Mouse (Mus musculus) heart, postnatal 14 days (tissue): ENCODE results near the gene Car2. TPM values are rescaled to one million over a fixed set of nuclear protein-coding genes. Genes with fewer than 3 reads are reported as not detected.

Experiments
- DNase-seq, 2 experiments: peaks; one replicate each; pipeline ENCODE4 v3.0.0; 2021 to 2022
- intact Hi-C: fragments of 180-260 bp; cut with DNase I; formaldehyde crosslinking; loops from one replicate; pipeline ENCODE4 v1.15.1; 2025
- long read RNA-seq, 2 experiments: library from polyadenylated mRNA; stranded (forward); transcript quantifications; one replicate each; pipeline ENCODE4 v2.0.0; 2021
- total RNA-seq, 2 experiments: library from RNA; stranded (reverse); gene quantifications; 2 replicates each; pipeline ENCODE4 v1.2.3; 2021

The Car2 gene
- total RNA-seq = 1 to 10 TPM; 8.0 TPM
- long read RNA-seq, experiment 1, transcript Car2-201 (7 exons, 1,788 nt) = major isoform, 13 of 17 reads
- long read RNA-seq, experiment 1, partial matches to known transcripts = 0 of 17 reads
- long read RNA-seq, experiment 1, other reads (novel, unspliced or antisense) = 4 of 17 reads
- long read RNA-seq, experiment 2, transcript Car2-201 (7 exons, 1,788 nt) = major isoform, 10 of 13 reads
- long read RNA-seq, experiment 2, partial matches to known transcripts = 0 of 13 reads
- long read RNA-seq, experiment 2, other reads (novel, unspliced or antisense) = 3 of 13 reads

- peak; percentile 76 to 79 for DNase-seq
- intact Hi-C loops = no loop called here
Measured at GRCm38 (mm10) chr3:14886102-14887098, at the start of gene Car2. Car2 (plus strand) TSS chr3:14886273.

- no peak for DNase-seq
- intact Hi-C loops = no loop called here
Measured at GRCm38 (mm10) chr3:14838936-14839335, 47.1 kb upstream of the Car2 start.

- intact Hi-C loops = no loop called here
- DNase-seq = no peak
Measured at GRCm38 (mm10) chr3:14839466-14840118, 46.5 kb upstream of the Car2 start.

- intact Hi-C loops = no loop called here
- DNase-seq = no peak
Measured at GRCm38 (mm10) chr3:14848587-14849254, 37.4 kb upstream of the Car2 start.

GRCm38 (mm10) chr3:14853966-14854365, 32.1 kb upstream of the Car2 start:
- intact Hi-C loops = no loop called here
- DNase-seq = no peak

GRCm38 (mm10) chr3:14854446-14854845, 31.6 kb upstream of the Car2 start:
- intact Hi-C loops = no loop called here
- no peak for DNase-seq

GRCm38 (mm10) chr3:14857874-14858273, 28.2 kb upstream of the Car2 start:
- no peak for DNase-seq
- intact Hi-C loops = no loop called here

GRCm38 (mm10) chr3:14860291-14860690, 25.8 kb upstream of the Car2 start:
- intact Hi-C loops = no loop called here

GRCm38 (mm10) chr3:14861165-14861564, 24.9 kb upstream of the Car2 start:
- DNase-seq = no peak
- intact Hi-C loops = no loop called here

More at GRCm38 (mm10) chr3:14860291-14860690, 25.8 kb upstream of the Car2 start:
- DNase-seq = no peak

GRCm38 (mm10) chr3:14861787-14862186, 24.3 kb upstream of the Car2 start:
- intact Hi-C loops = no loop called here
- no peak for DNase-seq

GRCm38 (mm10) chr3:14862654-14863021, 23.4 kb upstream of the Car2 start:
- DNase-seq = no peak
- intact Hi-C loops = no loop called here

GRCm38 (mm10) chr3:14863022-14863711, 22.9 kb upstream of the Car2 start, which contains the start of gene Car3:
Car3 (plus strand) TSS chr3:14863512.
- intact Hi-C loops = no loop called here
- no peak for DNase-seq

- intact Hi-C loops = no loop called here
- no peak for DNase-seq
Measured at GRCm38 (mm10) chr3:14863922-14864321, 22.2 kb upstream of the Car2 start.

GRCm38 (mm10) chr3:14865941-14866340, 20.1 kb upstream of the Car2 start:
- DNase-seq = no peak
- intact Hi-C loops = no loop called here

GRCm38 (mm10) chr3:14869779-14870178, 16.3 kb upstream of the Car2 start:
- DNase-seq = peak; percentile 63 to 75
- intact Hi-C loops = loop anchor here (2.0 to 10.0 kb wide), 3 partner anchors 225 to 378 kb away; no protein-coding TSS in a partner anchor

- no peak for DNase-seq
- intact Hi-C loops = loop anchor here (2.0 to 10.0 kb wide), 3 partner anchors 224 to 377 kb away; no protein-coding TSS in a partner anchor
Measured at GRCm38 (mm10) chr3:14870528-14870927, 15.5 kb upstream of the Car2 start.

GRCm38 (mm10) chr3:14871386-14871785, 14.7 kb upstream of the Car2 start:
- no peak for DNase-seq
- intact Hi-C loops = loop anchor here (2.0 to 10.0 kb wide), 3 partner anchors 223 to 376 kb away; no protein-coding TSS in a partner anchor

GRCm38 (mm10) chr3:14874402-14875040, 11.6 kb upstream of the Car2 start:
- intact Hi-C loops = loop anchor here (1.0 to 10.0 kb wide), 3 partner anchors 220 to 373 kb away; no protein-coding TSS in a partner anchor
- DNase-seq = no peak
